ENCODE assay signal across 9 mouse cellular contexts in the genomic region with DNA sequence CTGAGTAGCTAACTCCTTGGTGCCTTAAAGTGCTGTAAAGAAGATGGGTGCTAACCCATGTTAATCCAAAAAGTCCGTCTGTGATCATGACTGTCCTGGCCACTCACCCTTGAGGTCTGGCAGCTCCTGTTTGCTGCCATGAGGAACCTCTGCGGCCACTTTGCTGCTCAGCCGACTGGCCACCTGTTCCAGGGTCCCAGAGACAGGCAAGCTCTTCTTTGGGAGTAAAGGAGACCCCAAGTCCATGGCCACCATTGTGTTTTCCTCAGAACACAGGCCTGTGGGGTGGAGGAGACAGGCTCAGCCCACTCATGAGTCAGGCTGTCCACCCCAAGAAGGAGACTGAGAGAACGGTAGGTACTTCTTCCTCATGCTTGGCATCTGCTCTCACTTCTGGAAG. TPM values are rescaled to one million over a fixed set of nuclear protein-coding genes. Genes with fewer than 3 reads are reported as not detected.
DNase-seq lines count a peak whose midpoint lies in the region; ATAC-seq and TF ChIP-seq lines count a peak whose summit lies in the region.
"Had no signal": no experiment of that assay in that cellular context is flagged by ENCODE, and none has a peak within 500 bp of the region (broad histone marks: within the 10 kb centered on the region; RNA-seq: fewer than 3 reads in every experiment).

No protein-coding gene starts in this region.

- intact Hi-C loops in gastrocnemius, postnatal 36 days (cut with DNase I), result no loop called here

- DNase-seq in liver, adult 2 months (ENCODE audit: extremely low read depth, low read depth, low spot score), result no peak
- no peak for DNase-seq in liver
- DNase-seq in gastrocnemius, postnatal 36 days, result no peak
- no peak for DNase-seq in kidney, adult 2 months
- DNase-seq in cerebellum, postnatal 10 days, result no peak
- DNase-seq: cerebellum, adult 9-10 months had no signal

- no peaks in the 10 kb centered on the region for H3K9me3 ChIP-seq in forebrain, embryonic 12.5 days
- H3K9me3 ChIP-seq in limb, embryonic 12.5 days, result no peaks in the 10 kb centered on the region
- H3K9me3 ChIP-seq in neural tube, embryonic 14.5 days (ENCODE audit: control insufficient read depth, low read length), result no peaks in the 10 kb centered on the region

- no peak for ATAC-seq in forebrain, embryonic 12.5 days (ENCODE audit: low FRiP score)
- ATAC-seq in limb, embryonic 12.5 days (ENCODE audit: insufficient number of reproducible peaks, insufficient read depth, low FRiP score, low TSS enrichment, low read depth), result no peak
- ATAC-seq in neural tube, embryonic 14.5 days (ENCODE audit: low read depth), result no peak

- H3K4me1 ChIP-seq in liver, adult 2 months (ENCODE audit: control insufficient read depth, insufficient read depth, low read length), result peaks cover 10% of the 10 kb centered on the region
- H3K4me1 ChIP-seq in forebrain, embryonic 12.5 days, result peaks cover 30% of the 10 kb centered on the region
- H3K4me1 ChIP-seq in limb, embryonic 12.5 days (replicated peaks), result peaks cover 22% of the 10 kb centered on the region
- H3K4me1 ChIP-seq in neural tube, embryonic 14.5 days (ENCODE audit: control insufficient read depth, insufficient read depth, low read length), result peaks cover 20% of the 10 kb centered on the region
- H3K4me1 ChIP-seq in kidney, adult 2 months (ENCODE audit: control insufficient read depth, insufficient read depth, low read length), result peaks cover 7% of the 10 kb centered on the region; the same call in 1 of the 2 replicates

- TF ChIP-seq POLR2A in liver, adult 2 months (IDR thresholded peaks at IDR 0.05; ENCODE audit: extremely low read depth, insufficient read depth, low read length), result no peak
- TF ChIP-seq POLR2A in kidney, adult 2 months (IDR thresholded peaks at IDR 0.05; ENCODE audit: low read depth, low read length), result no peak

- H3K9ac ChIP-seq in liver, adult 2 months (ENCODE audit: low read depth, low read length), result 0 out of 2 replicates have a peak overlapping the region, but pooled peaks have one; percentile 40
- peak overlapping the region; percentile 97; the same call in 1 of the 2 replicates for H3K9ac ChIP-seq in forebrain, embryonic 12.5 days
- peak overlapping the region; percentile 12; the same call in 1 of the 2 replicates for H3K9ac ChIP-seq in limb, embryonic 12.5 days (replicated peaks)
- no peak overlapping the region for H3K9ac ChIP-seq in neural tube, embryonic 14.5 days (replicated peaks; ENCODE audit: low read depth, low read length)

- no peaks in the 10 kb centered on the region for H3K27me3 ChIP-seq in liver, adult 2 months (ENCODE audit: control insufficient read depth, insufficient read depth, low read length)
- H3K27me3 ChIP-seq in forebrain, embryonic 12.5 days, result no peaks in the 10 kb centered on the region
- no peaks in the 10 kb centered on the region for H3K27me3 ChIP-seq in limb, embryonic 12.5 days
- H3K27me3 ChIP-seq in neural tube, embryonic 14.5 days (ENCODE audit: control insufficient read depth, insufficient read depth, low read length), result no peaks in the 10 kb centered on the region
- H3K27me3 ChIP-seq in kidney, adult 2 months (replicated peaks; ENCODE audit: control insufficient read depth, insufficient read depth, low read length), result no peaks in the 10 kb centered on the region

- no peak for TF ChIP-seq CTCF in liver, adult 2 months (IDR thresholded peaks at IDR 0.05; ENCODE audit: low read depth, low read length)
- TF ChIP-seq CTCF in kidney, adult 2 months (conservative IDR thresholded peaks at IDR 0.05; ENCODE audit: insufficient read depth, insufficient read length, low read depth, low read length), result no peak

- H3K4me3 ChIP-seq in liver, adult 2 months (ENCODE audit: insufficient read depth, low read depth, low read length), result no peak overlapping the region
- H3K4me3 ChIP-seq in forebrain, embryonic 12.5 days (replicated peaks), result peak overlapping the region; percentile 91
- peak overlapping the region; percentile 88 for H3K4me3 ChIP-seq in limb, embryonic 12.5 days (replicated peaks)
- H3K4me3 ChIP-seq in neural tube, embryonic 14.5 days (ENCODE audit: low read depth, low read length), result 0 out of 2 replicates have a peak overlapping the region, but pooled peaks have one; percentile 1
- H3K4me3 ChIP-seq in kidney, adult 2 months (ENCODE audit: insufficient read depth, low read depth, low read length), result no peak overlapping the region

- H3K27ac ChIP-seq in liver, adult 2 months (replicated peaks; ENCODE audit: insufficient read depth, low read depth, low read length), result no peak overlapping the region
- H3K27ac ChIP-seq in forebrain, embryonic 12.5 days, result no peak overlapping the region
- no peak overlapping the region for H3K27ac ChIP-seq in limb, embryonic 12.5 days
- H3K27ac ChIP-seq in neural tube, embryonic 14.5 days (ENCODE audit: low read depth, low read length), result no peak overlapping the region
- no peak overlapping the region for H3K27ac ChIP-seq in kidney, adult 2 months (ENCODE audit: insufficient read depth, low read depth, low read length)

- WGBS in liver, adult 2 months, result 65% methylated on average over 4 of the region's 4 CpGs
- 87% methylated on average over 4 of the region's 4 CpGs for WGBS in forebrain, embryonic 12.5 days
- WGBS in limb, embryonic 12.5 days, result 72% methylated on average over 4 of the region's 4 CpGs
- 87% methylated on average over 4 of the region's 4 CpGs for WGBS in neural tube, embryonic 14.5 days
- 65% methylated on average over 4 of the region's 4 CpGs for WGBS in kidney, adult 2 months

- peaks cover 10% of the 10 kb centered on the region for H3K36me3 ChIP-seq in liver, adult 2 months (ENCODE audit: control insufficient read depth, insufficient read depth, low read length)
- H3K36me3 ChIP-seq in forebrain, embryonic 12.5 days (replicated peaks), result peaks cover 49% of the 10 kb centered on the region
- peaks cover 52% of the 10 kb centered on the region for H3K36me3 ChIP-seq in limb, embryonic 12.5 days
- H3K36me3 ChIP-seq in neural tube, embryonic 14.5 days (ENCODE audit: control insufficient read depth, insufficient read depth, low read length), result peaks cover 43% of the 10 kb centered on the region
- no peaks in the 10 kb centered on the region; the same call in 1 of the 2 replicates for H3K36me3 ChIP-seq in kidney, adult 2 months (ENCODE audit: control insufficient read depth, insufficient read depth, low read length)

- H3K4me2 ChIP-seq in forebrain, embryonic 12.5 days, result peak overlapping the region; percentile 87
- H3K4me2 ChIP-seq in limb, embryonic 12.5 days, result peak overlapping the region; percentile 86
- peak overlapping the region; percentile 57; the same call in 1 of the 2 replicates for H3K4me2 ChIP-seq in neural tube, embryonic 14.5 days (ENCODE audit: low read depth, low read length)

- H3K79me2 ChIP-seq in liver, adult 2 months (ENCODE audit: control insufficient read depth, insufficient read depth, low read length), result peaks cover 13% of the 10 kb centered on the region; the same call in 1 of the 2 replicates

RNA-seq across cellular contexts. Expression of gene Akap8l, which starts 12.3 kb away (rescaled TPM):
- 25.2 and 26.7 TPM in 2 replicates for total RNA-seq in liver, adult 2 months (2014; rRNA removed)
- polyA plus RNA-seq in liver, adult 2 months (2012; rRNA removed), result 40.5 and 62.0 TPM in 2 replicates
- 110 TPM in 2 replicates for polyA plus RNA-seq in forebrain, embryonic 12.5 days (2016; fragmentation: Nextera tagmentation; extraction: Ambion mirVana)
- 112 and 120 TPM in 2 replicates for polyA plus RNA-seq in limb, embryonic 12.5 days (2016; fragmentation: Nextera tagmentation; extraction: Ambion mirVana)
- polyA plus RNA-seq in neural tube, embryonic 14.5 days (2014; fragmentation: Nextera tagmentation; extraction: Ambion mirVana), result 123 and 158 TPM in 2 replicates
- total RNA-seq in gastrocnemius, postnatal 36 days (2021), result 10 to 100 TPM; 24.9 to 30.0 TPM
- polyA plus RNA-seq in kidney, adult 2 months (2012; rRNA removed), result 71.5 and 96.4 TPM in 2 replicates

RNA-seq across cellular contexts. Expression of gene Wiz, which starts 26.6 kb away (rescaled TPM):
- 1.8 and 2.7 TPM in 2 replicates for total RNA-seq in liver, adult 2 months (2014; rRNA removed)
- polyA plus RNA-seq in liver, adult 2 months (2012; rRNA removed), result 10.4 and 14.0 TPM in 2 replicates
- polyA plus RNA-seq in forebrain, embryonic 12.5 days (2016; fragmentation: Nextera tagmentation; extraction: Ambion mirVana), result 40.3 and 44.3 TPM in 2 replicates
- polyA plus RNA-seq in limb, embryonic 12.5 days (2016; fragmentation: Nextera tagmentation; extraction: Ambion mirVana), result 30.0 and 37.3 TPM in 2 replicates
- 46.2 and 46.8 TPM in 2 replicates for polyA plus RNA-seq in neural tube, embryonic 14.5 days (2014; fragmentation: Nextera tagmentation; extraction: Ambion mirVana)
- total RNA-seq in gastrocnemius, postnatal 36 days (2021), result 10 to 100 TPM; 11.2 to 11.6 TPM
- 30.9 and 34.6 TPM in 2 replicates for polyA plus RNA-seq in kidney, adult 2 months (2012; rRNA removed)

RNA-seq across cellular contexts. Expression of gene Rasal3, which starts 40.7 kb away (rescaled TPM):
- 0.81 and 0.83 TPM in 2 replicates for total RNA-seq in liver, adult 2 months (2014; rRNA removed)
- 1.2 and 1.6 TPM in 2 replicates for polyA plus RNA-seq in liver, adult 2 months (2012; rRNA removed)
- polyA plus RNA-seq in forebrain, embryonic 12.5 days (2016; fragmentation: Nextera tagmentation; extraction: Ambion mirVana), result 0.41 and 0.77 TPM in 2 replicates
- 0.87 and 1.1 TPM in 2 replicates for polyA plus RNA-seq in limb, embryonic 12.5 days (2016; fragmentation: Nextera tagmentation; extraction: Ambion mirVana)
- polyA plus RNA-seq in neural tube, embryonic 14.5 days (2014; fragmentation: Nextera tagmentation; extraction: Ambion mirVana), result 0.41 and 0.42 TPM in 2 replicates
- 1 to 10 TPM in 1 of 2 experiments, under 1 TPM in 1; 0.76 to 2.0 TPM for total RNA-seq in gastrocnemius, postnatal 36 days (2021)
- polyA plus RNA-seq in kidney, adult 2 months (2012; rRNA removed), result 1.2 and 8.7 TPM in 2 replicates

RNA-seq across cellular contexts. Expression of gene Akap8, which starts 41.6 kb away (rescaled TPM):
- 30.3 and 31.6 TPM in 2 replicates for total RNA-seq in liver, adult 2 months (2014; rRNA removed)
- 29.0 and 47.9 TPM in 2 replicates for polyA plus RNA-seq in liver, adult 2 months (2012; rRNA removed)
- polyA plus RNA-seq in forebrain, embryonic 12.5 days (2016; fragmentation: Nextera tagmentation; extraction: Ambion mirVana), result 143 and 145 TPM in 2 replicates
- 151 and 153 TPM in 2 replicates for polyA plus RNA-seq in limb, embryonic 12.5 days (2016; fragmentation: Nextera tagmentation; extraction: Ambion mirVana)
- 58.4 and 67.0 TPM in 2 replicates for polyA plus RNA-seq in neural tube, embryonic 14.5 days (2014; fragmentation: Nextera tagmentation; extraction: Ambion mirVana)
- total RNA-seq in gastrocnemius, postnatal 36 days (2021), result 10 to 100 TPM; 26.5 to 38.3 TPM
- 36.9 and 48.0 TPM in 2 replicates for polyA plus RNA-seq in kidney, adult 2 months (2012; rRNA removed)

Comparison
In these comparisons a context has a peak if more than half of its experiments do, and no peak if none do; other contexts are left out.
1. H3K4me3 ChIP-seq: peak in forebrain, embryonic 12.5 days (single experiment), limb, embryonic 12.5 days (single experiment) and neural tube, embryonic 14.5 days (single experiment); none in liver, adult 2 months (single experiment) and kidney, adult 2 months (single experiment).
2. Peak in every context shown above with its lines, with median percentiles within 50 percentile points of each other: H3K4me2 ChIP-seq.